Mouse (Mus musculus): ENCODE results near the gene Slfnl1.

Gene Slfnl1

GRCm38 (mm10) chr4:120531986-120532385 is at the start of gene Slfnl1:
Gene Slfnl1, plus strand, starts transcription at chr4:120532231.
- no peak for DNase-seq (ENCODE audit: low spot score)

DNA sequence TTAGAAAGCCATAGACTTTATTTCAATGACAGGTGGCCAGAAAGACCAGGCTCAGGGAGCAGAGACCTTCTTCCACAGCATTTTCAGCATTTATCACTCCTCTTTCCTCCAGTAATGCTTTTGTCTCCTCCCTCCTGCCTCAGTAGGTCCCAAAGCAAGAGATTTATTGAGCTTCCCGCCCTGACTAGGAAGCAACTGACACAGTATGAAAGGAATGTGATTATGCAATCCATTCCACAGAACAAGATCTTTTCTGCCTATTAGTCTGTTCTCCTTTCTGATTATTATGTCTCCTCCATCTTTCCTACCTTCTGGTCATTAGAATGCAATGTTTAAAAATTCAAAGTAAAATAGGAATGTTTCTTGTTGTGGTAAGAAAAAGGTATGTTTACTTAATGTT is 44.3 kb upstream of the Slfnl1 start:
- DNase-seq (ENCODE audit: low spot score), result no peak

- DNase-seq (ENCODE audit: low spot score), result no peak
These were observed 25.1 kb upstream of the Slfnl1 start for GRCm38 (mm10) chr4:120506955-120507354.

- no peak for DNase-seq (ENCODE audit: low spot score)
These were observed 20.8 kb upstream of the Slfnl1 start for GRCm38 (mm10) chr4:120511203-120511602.

DNA sequence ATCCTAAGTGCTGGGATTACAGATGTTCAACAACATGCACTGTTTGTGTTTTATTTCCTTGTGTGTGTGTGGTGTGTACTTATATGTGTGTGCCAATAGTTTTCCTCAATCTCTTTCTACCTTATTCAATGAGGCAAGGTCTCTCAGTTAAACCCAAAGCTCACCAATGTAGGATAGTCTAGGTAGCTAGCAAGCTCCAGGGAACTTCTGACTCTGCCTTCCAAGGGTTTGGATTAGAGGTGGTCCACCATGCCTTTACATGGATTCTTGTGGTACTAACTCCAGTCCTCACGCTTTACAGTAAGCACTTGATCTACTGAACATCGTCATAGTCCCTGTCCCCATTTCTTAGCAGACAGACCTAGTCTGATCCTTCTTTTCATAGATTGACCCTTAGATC is 17.7 kb upstream of the Slfnl1 start:
- DNase-seq (ENCODE audit: low spot score), result no peak

DNA sequence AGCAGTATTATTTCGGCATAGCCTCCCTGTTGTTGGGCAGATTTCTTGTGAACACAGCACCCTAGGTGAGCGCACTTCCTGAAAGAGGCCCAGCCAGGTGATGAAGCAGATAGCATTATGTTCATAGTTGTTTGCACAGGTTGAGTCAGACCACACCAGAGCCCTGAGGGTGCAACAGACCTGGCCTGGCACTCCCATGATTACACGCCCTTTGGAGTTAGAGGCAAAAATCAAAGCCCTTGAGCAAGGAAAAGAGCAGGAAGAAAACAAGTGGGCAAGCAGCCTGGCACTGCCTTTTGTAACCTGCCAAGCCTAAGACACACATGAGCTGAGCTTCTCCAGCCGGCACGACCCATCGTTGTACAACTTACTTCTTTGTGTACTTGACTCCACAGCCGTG is 15.5 kb upstream of the Slfnl1 start:
- no peak for DNase-seq (ENCODE audit: low spot score)

- no peak for DNase-seq (ENCODE audit: low spot score)
These were observed 15.1 kb upstream of the Slfnl1 start for GRCm38 (mm10) chr4:120516907-120517306.

DNA sequence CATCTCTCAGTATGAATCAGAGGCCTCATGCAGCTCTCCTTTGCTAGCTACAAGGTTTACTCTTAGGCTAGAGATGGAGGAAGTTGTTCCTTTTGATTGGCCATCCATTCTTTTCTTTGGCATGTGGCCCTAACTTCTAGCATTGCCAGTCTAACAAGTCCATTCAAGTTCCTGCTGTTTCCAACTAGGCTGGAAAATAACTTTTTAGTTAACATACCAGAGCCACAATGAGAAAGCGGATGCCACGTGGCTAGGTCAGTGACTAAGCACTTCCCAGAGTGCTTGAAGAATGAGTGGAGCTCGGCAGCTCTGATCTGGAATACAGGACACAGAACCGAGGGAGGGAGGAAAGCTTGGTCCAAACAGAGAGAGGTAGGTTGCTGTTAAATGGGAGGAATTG is 14.7 kb upstream of the Slfnl1 start:
- DNase-seq (ENCODE audit: low spot score), result no peak

DNA sequence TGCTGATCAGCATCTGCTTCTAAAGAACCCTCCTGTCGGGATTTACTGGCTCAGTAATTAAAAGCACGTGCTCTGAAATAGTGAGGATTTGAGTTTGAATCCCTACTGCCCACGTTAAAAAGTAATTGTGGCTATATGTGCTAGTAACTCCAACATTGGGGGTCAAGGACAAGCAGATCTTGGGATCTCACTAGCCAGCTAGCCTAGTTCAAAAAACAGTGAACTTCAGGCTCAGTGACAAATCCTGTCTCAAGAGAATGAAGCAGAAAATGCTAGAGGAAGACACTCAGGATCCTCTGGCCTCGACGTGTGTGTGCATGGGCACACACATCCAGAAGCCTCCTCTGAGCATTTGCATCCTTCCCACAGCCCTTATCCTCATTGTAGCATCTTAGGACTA is 10.3 kb upstream of the Slfnl1 start:
- DNase-seq (ENCODE audit: low spot score), result no peak

- no peak for DNase-seq (ENCODE audit: low spot score)
These were observed 9.7 kb upstream of the Slfnl1 start for GRCm38 (mm10) chr4:120522351-120522750.

DNA sequence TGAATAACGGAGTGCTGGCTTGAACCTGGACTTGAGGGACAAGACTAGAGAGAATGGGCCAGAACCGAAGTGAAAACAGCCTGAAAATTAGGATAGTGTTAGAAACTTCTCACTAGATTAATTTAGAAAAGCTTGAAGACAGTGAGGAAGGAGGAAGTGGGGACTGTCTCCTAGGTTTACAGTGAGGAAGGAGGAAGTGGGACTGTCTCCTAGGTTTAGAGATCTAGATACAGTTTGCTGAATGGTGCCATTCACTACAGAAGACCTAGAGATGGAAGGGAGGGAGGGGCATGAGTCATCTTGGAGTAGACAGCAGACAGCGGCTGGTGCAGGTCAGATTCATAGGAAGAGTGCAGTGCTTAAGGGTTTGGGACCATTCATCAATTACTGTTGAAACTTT is 8.9 kb upstream of the Slfnl1 start:
- DNase-seq (ENCODE audit: low spot score), result no peak

GRCm38 (mm10) chr4:120528171-120528570 is 3.9 kb upstream of the Slfnl1 start:
- DNase-seq (ENCODE audit: low spot score), result no peak

DNA sequence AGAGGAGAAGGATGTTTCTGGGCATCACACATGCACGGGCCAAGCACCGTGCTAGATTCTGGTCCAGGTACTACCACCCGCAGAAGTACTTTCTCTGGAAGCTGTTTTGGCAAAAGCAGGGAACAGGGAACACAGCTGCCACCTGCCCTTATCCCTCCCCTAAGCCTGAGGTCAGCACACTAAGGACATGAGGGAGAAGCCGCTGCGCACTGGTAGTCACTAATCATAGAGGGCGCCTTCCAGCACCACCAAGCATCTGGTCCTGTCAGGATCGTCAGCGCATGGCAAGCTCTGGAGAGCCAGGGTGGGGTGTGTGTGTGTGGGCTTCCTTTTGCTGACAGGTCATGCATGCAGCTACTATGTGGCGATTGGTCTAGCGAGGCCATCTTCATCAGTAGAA is 6.6 kb downstream of the Slfnl1 start:
- DNase-seq (ENCODE audit: low spot score), result no peak

GRCm38 (mm10) chr4:120544896-120545295 is 12.9 kb downstream of the Slfnl1 start:
- DNase-seq (ENCODE audit: low spot score), result no peak

DNA sequence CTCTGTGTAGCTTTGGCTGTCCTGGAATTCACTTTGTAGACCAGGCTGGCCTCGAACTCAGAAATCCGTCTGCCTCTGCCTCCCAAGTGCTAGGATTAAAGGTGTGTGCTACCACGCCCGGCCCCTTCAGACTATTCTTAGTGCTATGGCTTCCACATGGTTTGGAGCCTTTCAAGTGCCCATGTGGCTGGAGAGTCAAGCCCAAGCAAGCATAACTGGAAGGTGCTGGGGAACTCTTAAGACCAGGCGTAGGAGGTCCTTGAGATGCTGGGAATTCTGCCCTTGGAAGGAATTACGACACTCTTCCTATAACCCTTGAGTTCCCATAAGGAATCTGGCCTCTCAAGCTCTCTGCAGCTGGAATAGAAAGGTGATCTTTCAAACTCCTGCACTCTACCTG is 24.6 kb downstream of the Slfnl1 start:
- DNase-seq (ENCODE audit: low spot score), result no peak

DNA sequence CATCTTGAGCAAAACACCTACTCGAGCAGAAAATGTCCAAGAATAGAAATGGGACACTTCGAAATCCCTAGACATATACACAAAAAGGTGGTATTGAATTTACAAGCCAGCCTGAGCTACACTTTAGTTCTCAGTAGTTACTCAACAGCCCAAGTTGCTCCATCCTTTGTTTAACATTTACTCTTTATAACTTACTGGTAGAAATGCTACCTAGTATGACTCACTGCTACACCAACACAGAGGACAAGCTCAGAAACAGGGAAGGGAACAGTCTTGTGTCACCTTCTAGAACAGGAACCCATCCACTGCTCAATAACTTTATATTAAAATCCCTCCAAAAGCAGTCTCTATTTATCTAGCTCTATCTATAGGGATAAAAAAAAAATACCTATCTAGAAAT is 33.7 kb downstream of the Slfnl1 start:
- no peak for DNase-seq (ENCODE audit: low spot score)

DNA sequence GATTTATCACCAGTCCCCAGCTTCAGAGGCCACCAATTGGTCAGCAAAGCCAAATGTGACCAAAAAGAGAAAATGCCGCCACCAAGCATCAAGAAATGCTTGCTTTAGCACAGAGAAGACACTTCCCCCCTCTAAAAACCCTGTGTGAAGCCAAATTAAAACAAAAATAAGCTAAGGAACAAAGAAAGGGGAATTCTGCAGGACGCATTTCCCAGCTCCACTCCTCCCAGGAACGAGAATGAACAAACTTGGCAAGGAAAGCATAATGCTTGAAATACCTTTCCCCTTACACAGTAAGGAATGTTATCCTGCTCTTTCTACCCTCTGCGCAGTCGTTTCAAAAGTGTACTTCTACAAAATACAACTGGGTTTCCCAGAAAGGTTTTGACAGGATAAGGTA is 36.0 kb downstream of the Slfnl1 start:
- no peak for DNase-seq (ENCODE audit: low spot score)

DNA sequence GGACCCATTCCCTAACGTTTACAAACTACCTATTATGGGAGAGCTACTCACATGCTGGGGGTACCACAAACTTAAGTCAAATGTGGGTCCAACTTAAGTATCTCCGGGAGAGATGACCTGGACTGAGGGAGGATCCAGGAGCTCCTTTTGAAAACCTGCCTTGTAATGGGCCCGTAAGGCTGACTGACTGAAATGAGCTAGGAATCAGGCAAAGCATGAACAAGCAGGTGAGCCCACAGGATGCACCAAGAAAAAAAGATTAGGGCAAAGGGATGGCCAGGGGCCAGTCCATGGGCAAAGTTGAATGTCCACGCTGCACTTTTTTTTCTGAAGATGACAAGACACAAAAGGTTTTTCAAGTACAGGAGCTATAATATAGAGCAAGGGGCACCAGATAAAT is 37.0 kb downstream of the Slfnl1 start:
- DNase-seq (ENCODE audit: low spot score), result no peak

DNA sequence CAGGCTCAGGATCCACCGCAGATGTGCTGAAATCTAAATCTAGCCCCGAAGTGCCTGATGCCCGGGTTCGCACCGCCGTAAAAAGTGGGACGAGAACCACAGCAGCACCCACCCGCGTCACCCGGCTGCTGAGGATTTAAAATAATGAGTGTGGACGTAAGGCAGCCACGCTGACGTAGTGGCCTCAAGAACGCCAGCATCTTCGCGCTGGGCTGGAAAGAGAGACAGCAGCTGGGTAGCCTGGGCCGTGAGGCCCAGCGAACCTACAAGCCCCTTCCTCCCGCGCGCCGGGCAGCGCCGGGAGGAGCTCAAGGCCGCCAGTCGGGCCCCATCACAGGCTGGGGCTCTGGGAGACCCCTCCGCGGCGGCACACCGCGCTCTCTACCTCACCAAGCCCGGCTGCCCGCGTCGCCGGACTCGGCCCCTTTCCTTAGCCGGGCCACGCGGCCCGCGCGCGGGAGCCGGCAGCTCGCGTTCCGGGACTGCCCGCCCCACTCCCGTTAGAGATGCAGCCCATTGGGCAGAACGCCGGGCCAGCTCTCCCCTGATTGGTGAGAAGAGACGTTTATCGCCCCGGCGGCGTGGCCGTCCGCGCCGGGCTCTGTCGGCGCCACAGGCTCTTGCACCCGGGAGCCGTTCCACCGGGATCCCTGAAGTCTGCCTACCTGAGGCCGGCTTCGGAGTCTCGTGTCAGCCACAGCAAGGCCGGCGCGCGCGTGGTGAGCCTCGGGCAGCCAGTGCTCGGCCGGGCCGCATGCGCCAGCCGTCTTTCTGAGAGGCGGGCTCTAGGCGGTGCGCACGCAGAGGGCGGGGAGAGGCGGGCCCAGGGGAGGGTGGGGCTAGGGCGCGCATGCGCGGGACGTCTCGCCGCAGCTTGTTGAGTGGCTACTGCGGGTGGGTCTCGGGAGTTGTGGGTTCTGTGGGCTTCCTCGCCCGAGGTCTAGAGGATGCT is 37.7 kb downstream of the Slfnl1 start, which contains the start of gene Ctps:
Gene Ctps (minus strand): TSS at position 791 of the 952 bp plus-strand sequence.
- DNase-seq (ENCODE audit: low spot score), result peak; percentile 81

DNA sequence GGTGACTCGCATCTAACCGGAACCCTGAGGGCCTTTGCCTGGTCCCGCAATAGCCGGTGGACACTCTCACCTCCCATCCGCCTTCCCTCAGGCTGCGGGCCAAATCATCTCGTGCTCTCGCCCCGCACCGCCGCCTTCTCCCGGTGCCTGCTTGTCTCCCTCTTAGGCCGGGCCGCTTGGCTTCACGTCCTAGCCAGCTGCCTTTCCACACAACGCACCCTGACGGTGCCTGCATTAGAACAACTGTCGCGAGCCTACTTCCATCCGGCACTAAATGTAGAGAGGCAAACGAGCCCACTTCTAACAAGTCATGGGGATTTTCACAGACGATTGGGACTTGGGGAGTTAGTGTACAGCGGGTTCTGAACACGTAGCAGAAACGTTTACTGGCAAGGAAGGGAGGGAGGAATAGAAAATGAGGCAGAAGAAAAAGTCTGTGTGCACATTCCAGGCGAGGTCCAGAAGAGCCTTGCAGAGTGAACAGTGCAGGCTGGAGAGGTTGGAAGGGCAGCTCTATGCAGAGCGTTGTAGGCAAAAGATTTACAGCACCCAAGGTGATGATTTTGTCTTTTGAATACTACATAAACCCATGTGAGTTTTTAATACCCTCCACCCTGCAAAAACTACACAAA is 38.5 kb downstream of the Slfnl1 start:
- DNase-seq (ENCODE audit: low spot score), result peak; percentile 54

- no peak for DNase-seq (ENCODE audit: low spot score)
These were observed 39.0 kb downstream of the Slfnl1 start for GRCm38 (mm10) chr4:120571070-120571464.

DNA sequence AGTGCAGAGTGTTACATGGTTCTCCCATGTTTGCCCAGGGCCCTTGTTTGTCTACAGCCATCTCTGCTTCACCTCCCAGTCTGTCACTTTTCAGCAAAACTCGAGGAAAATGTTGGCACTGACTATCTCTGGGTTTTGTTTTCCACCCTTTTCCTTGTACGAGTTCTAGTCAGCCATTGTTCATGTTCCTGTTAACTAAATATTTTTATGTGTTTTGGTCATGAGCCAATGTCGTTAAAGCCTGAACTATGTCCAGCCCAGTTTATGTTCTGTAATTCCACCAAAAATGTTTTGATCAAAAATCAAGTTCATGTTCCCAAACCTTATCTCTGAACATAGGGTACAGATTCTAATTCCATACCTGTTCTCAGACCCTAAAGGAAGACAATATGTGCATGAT is 39.7 kb downstream of the Slfnl1 start:
- DNase-seq (ENCODE audit: low spot score), result no peak

DNA sequence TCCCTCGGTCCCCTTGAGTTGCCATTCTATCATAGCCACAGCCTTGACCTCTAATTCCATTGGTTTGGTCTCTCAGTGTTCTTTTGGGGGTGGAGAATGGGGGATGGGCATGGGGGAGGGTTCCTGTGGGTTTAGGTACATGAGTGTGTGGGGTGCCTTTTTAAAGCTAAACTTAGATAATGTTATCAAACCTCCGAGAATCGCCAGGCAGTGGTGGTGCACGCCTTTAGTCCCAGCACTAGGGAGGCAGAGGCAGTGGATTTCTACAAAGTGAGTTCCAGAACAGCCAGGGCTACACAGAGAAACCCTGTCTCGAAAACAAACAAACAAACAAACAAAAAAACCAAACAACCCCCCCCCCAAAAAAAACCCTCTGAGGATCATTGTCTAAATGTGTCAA is 48.9 kb downstream of the Slfnl1 start:
- no peak for DNase-seq (ENCODE audit: low spot score)
